Mouse (Mus musculus): ENCODE data around the gene Osbpl10. TPM values are rescaled to one million over a fixed set of nuclear protein-coding genes. Genes with fewer than 3 reads are reported as not detected.
A peak's percentile ranks its signal among the peaks of the same experiment; 100 is the strongest.

Osbpl10 gene
- total RNA-seq, 2 experiments from 2014 or later = 2.5 to 5.1 TPM

DNA sequence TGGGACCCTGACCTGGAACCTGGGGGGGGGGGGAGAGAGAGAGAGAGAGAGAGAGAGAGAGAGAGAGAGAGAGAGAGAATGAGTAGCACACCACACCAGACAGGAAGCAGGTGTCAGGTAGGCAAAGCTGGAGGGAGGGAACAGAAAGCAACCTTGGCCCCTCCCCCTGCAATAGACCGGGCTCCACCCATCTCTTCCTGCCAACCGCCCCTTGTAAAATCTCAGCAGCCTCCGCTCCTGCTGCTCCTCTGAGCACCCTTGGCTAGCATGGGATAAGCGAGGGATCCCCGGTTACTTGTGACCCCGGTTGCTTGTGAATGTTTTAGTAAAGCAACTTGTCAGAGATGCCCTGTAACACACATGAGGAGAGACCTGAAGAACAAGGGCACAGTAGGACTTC is 227.1 kb downstream of the Osbpl10 start:
- intact Hi-C loops (cut with DNase I) = no loop called here
- no peak for DNase-seq

DNA sequence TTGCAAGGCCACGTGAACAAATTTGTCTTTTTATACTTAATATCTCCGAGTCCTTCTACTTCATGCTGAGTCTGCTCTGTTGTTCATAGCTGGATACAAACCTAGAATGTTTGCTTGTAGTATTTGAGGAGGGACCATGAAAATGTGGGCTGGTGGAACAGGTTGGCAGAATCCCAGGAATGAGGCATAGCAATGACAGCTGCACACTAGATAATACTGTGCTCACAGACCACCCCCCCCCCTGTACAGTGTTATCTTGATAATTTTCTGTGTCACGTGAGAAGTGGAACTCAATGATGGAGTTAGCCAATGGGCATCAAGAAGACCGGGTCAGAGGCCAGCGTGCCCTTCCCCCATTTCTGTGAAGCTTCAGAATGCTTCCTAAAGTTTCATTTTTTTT is 227.8 kb downstream of the Osbpl10 start:
- DNase-seq = no peak
- intact Hi-C loops (cut with DNase I) = no loop called here

DNA sequence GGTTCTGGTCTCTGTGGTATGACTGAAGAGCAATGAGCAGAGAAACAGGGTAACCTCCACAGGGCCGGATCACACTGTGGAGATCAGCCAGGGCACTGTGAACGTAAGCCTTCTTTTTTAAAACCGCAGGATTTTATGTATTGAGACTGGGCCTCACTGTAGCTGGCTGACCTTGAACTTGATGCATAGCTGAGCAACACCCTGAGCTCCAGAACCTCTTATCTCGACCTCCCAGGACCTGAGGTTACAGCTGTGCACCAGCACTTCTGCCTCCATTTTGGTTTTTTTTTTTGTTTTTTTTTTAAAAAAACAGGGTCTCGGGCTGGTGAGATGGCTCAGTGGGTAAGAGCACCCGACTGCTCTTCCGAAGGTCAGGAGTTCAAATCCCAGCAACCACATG is 231.4 kb downstream of the Osbpl10 start:
- intact Hi-C loops (cut with DNase I) = no loop called here
- DNase-seq = no peak

DNA sequence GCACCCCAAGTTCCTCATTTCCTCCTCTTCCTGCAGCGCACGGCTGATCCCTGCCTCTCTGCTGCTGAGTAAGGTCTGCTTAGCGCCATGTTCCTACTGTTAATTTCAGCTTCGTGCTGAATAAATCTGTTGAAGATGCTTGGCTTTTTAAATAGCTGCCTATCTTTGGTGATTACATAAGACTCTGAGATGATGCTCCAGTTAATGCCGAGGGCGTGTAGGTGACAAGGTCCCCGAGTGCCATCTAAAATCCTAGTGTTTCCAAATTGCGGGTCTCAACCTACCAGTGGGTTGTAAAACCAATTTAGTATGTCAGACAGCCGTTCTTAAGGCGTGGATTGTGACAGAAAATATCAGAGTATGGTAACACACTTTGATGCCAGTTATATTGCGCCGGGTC is 232.2 kb downstream of the Osbpl10 start:
- DNase-seq = no peak
- intact Hi-C loops (cut with DNase I) = no loop called here

DNA sequence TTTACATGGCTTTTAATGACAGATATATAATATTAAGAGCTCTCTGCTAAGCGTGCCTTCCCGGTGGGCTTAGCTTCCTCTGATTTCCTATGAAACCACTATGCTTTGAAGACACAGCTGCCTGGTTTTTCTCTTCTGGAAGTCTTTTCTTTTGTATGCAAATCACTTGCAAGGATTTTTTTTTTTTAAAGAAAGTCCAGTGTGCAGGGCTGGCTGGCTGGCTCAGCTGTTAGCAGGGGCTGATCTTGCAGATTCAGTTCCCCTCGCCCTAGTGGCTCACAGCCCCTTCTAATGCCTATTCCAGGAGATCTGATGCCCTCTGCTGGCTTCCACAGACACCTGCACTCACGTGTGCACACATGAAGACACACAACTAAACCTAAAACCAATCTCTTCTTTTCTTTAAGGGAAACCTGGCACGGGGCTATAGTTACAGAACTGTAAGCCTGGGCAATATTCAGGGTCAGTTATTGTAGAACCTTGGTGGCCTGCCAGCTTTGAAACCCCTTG is 235.4 kb downstream of the Osbpl10 start:
- no peak for DNase-seq
- intact Hi-C loops (cut with DNase I) = no loop called here

DNA sequence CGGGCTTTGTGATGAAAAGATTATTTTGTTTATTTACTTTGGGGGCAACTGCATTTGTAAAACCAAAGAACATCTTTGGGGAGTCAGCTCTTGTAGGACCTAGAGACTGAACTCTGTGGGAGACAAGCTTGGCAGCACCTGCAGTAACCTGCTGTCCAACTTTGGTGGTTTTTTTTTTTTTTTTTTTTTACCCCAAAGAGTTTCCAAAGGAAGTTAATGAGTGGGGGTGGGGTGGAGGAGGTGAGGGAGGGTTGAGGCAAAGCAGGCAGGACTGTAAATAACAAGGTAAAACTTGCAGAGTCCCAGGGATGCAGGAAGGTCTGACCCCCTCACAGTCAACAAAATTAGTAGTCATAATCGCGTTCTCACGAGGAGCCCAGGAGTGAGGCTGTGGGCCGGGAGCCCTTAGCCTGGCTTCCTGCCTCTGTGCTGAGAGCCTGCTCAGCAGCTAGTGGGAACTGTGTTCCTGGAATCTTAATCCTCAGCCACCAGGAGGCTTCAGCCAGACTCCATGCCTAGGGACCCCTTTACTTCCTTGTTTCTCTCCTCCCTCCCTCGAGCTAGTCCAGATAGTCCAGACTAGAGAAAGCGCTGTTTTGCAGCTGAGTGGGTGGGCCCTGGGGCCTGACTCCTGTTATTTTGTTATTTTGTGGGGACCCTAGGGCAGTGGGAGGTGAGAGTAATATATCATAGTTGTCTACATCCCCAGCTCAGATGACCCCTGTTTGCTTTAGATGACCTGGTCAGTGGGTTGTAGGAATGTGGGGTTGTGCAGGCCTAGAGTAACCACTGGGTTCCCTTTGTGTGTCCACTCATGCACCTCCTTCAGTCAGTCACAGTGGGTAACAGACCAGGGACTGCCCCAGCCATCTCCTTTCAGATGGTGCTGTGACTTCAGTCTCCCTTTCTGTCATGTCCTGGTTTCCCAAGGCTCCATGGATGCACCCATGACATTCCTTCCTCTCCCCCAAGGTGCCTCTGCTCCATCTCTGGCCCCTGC is 236.5 kb downstream of the Osbpl10 start:
- intact Hi-C loops (cut with DNase I) = no loop called here
- DNase-seq = no peak

DNA sequence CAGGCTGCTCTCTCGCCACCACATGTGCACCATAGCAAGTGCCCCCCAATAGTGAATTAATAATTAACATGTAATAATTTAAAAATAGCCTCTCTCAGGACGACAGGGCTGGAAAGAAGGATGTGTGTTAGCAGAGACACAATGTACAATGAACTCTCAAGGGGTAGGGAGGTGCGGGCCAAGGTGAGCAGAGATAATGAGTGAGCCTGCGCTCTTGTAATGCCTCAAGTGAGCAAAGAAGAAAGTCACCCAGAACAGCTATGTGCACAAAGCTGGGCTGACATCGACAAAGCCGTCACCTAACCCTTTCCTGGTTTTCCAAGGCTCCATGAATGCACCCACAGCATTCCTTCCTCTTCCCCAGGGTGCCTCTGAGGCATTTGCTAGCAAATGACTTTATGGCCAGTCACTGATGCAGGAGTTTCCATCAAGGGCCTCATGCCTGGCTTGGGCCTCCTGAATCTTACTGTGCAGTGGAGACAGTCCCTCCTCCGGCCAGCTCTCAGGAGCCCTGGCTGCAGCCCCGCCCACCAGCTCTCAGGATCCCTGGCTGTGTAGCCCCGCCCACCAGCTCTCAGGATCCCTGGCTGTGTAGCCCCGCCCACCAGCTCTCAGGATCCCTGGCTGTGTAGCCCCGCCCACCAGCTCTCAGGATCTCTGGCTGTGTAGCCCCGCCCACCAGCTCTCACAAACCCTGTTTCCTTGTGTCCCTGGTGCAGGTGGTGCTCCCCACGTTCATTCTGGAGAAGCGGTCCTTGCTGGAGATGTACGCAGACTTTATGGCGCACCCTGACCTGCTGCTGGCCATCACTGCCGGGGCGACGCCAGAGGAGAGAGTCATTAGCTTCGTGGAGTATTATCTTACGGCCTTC is 237.7 kb downstream of the Osbpl10 start:
- no peak for DNase-seq
- intact Hi-C loops (cut with DNase I) = no loop called here

DNA sequence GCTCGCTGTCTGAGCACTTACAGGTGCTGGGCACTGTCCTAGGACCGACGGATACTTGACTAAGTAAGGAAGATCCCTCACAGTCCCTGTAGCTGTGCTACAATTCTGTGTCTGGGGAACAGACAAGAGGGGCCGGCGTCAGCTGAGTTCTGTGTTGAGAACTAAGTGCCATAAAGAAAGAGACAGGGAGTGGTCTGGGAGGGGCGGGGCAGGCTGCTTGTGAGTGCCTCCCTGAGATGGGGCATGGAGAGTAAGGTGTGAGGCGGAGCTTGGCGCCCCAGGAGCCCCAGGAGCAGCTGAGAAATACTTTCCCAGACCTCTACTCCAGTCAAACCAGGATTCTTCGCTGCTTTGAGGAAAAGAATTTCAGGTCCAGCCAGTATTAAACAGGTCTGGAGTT is 239.6 kb downstream of the Osbpl10 start:
- intact Hi-C loops (cut with DNase I) = no loop called here
- DNase-seq = no peak

DNA sequence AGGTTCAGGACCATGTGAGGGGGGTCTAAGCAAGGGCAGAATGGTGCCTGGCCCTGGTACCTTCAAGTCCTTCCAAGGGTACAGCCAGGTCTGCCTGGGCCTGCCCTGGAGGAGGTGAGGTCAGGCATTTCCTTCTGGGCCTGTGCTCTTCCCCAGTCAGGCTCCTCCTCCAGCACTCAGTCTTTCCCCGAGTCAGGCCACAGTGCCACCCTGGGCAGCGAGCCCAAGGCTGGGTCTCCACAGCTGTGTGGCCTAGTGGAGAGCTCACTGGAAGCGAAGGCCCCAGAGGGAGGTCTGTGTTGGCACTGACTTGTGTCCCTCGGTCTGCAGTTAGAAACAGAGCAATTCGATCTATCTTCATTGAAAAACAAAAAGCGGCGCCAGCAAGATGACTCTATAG is 242.1 kb downstream of the Osbpl10 start:
- no peak for DNase-seq
- intact Hi-C loops (cut with DNase I) = no loop called here

DNA sequence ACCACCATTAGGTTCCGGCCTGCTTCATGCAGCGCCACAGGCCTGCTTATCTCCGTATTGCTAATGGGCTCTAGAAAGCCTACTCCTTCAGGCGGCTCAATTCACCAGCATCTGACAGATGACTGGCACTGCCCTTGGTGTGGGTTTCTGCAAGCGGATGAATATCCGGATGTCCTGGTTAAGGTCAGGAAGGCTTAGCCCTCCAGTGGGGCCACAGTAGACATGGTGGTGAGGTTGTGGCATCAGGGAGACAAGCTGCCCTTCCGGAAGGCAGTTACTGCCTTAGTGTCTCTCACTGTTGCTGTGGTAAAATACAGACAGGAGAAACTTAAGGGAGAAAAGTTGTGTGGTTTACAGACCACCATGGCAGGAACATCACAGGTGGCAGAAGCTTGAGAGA is 242.9 kb downstream of the Osbpl10 start:
- intact Hi-C loops (cut with DNase I) = no loop called here
- no peak for DNase-seq

DNA sequence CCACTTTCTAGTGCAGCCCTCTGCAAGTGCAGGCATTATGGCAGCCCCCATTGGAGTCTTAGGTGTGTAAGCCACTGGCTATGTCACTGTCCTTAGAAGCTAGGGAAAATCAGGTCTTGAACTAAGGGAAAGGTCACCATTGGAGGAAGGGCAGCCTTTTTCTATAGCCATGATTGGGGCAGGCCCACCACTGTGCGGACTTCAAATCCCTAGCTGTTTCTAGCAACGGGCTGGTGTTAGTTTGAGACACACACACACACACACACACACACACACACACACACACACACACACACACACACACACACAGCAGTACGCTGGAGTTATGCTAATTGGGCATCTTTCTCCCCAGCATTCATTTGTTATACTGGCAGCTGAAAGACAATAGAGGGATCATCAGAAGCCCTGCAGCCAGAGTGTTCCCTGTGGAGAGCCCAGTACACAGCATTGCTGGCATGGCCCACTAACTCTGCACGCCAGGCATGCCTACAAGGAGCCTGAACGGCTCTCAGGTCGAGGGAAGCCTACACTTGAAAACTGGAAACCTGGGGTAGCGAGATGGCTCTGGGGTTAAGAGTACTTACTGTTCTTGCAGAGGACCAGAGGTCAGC is 246.5 kb downstream of the Osbpl10 start:
- DNase-seq = no peak
- intact Hi-C loops (cut with DNase I) = no loop called here

DNA sequence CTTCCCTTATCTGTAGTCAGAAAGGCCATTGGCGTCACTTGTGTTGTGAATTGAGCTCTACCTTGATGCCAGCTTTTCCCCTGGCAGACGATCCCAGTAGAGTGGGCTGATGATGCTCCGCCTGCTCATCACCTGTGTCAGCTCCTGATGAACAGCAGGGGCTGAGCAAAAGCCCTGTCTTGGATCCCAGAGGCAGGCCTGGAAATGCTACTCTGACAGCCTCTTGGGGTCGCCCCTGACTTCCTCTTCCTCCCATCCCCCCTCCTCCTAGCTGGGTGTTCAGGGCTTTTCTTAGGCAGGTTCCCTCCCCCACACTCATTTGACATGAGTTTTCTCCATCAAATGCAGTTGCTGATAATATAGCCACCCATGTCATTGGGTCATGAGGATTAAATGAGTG is 250.8 kb downstream of the Osbpl10 start:
- no peak for DNase-seq

DNA sequence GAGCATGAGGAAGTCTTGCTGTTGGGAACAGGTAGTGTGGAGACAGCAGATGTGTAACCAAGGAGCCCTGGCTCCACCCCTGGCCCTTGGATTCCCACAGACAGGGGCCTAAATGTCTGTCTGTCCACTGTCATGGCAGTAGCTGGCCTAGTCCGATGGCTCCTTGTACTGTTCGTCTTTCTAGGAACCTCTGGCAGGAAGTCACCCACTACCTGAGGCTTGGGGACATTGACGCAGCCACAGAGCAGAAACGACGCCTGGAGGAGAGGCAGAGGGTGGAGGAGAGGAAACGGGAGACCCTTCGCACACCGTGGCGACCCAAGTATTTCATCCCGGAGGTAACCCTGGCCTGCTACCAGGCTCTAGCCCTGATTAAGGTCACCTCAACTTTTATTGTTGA is 251.3 kb downstream of the Osbpl10 start:
- intact Hi-C loops (cut with DNase I) = loop anchor here (5.0 kb wide), 1 partner anchor 32 kb away; no protein-coding TSS in a partner anchor
- no peak for DNase-seq

More for the DNA sequence above, 250.8 kb downstream of the Osbpl10 start:
- intact Hi-C loops (cut with DNase I) = no loop called here

DNA sequence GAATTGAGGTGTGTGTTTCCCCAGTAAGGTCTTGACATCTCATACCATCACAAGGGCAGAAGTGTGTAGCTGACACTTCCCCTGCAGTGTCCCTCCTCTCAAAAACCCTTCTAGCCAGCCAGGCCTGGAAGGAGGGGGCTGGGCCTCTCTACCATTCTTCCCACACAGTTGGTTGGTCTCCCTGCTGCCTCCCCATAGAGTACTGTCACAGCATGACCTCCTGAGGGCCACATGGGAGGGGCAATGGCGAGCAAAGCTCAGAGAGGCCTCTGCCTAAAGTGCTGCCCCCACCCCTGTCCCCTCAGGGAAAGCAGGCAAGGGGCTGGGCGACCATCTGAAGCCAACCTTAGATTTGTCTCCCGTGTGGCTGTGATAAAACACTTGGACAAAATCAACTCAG is 251.8 kb downstream of the Osbpl10 start:
- DNase-seq = no peak
- intact Hi-C loops (cut with DNase I) = loop anchor here (5.0 kb wide), 1 partner anchor 33 kb away; no protein-coding TSS in a partner anchor

DNA sequence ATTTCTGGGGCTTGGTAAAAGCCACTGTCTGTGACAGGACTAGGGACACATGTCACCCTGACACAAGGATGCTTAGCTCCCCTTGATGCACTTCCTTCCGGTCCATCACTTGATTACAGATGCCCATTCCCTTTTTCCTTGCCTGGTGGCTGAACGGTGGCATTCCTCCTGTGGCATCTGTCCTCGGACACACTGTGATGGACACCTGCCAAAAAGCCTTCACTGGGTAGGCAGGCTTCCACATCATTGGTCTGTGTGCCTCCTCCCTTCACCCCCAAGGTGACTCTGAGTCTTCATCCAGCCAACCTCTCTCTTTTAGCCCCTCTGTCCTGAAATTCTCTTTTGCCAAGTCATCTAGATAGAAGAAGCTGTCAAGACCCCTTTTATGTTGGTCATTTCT is 253.1 kb downstream of the Osbpl10 start:
- no peak for DNase-seq
- intact Hi-C loops (cut with DNase I) = loop anchor here (5.0 kb wide), 1 partner anchor 34 kb away; no protein-coding TSS in a partner anchor

DNA sequence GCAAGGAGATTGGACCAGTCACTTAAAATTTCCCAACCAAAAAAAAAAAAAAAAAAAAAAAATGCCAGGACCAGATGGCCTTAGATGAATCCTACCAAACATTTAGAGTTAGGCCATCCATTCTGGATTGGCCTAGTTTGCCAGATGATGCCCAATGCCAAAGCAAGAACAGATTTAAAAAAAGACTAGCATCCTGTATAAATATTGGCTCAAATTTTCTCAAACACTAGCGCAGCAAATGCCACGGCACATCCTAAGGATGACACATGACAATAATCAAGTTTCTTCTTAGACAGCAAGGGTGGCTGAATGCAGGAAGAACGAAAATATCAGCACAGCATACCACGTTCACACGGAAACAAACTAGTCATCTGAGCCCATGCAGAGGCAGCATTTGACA is 255.4 kb downstream of the Osbpl10 start:
- intact Hi-C loops (cut with DNase I) = loop anchor here (5.0 kb wide), 1 partner anchor 36 kb away; no protein-coding TSS in a partner anchor
- no peak for DNase-seq

DNA sequence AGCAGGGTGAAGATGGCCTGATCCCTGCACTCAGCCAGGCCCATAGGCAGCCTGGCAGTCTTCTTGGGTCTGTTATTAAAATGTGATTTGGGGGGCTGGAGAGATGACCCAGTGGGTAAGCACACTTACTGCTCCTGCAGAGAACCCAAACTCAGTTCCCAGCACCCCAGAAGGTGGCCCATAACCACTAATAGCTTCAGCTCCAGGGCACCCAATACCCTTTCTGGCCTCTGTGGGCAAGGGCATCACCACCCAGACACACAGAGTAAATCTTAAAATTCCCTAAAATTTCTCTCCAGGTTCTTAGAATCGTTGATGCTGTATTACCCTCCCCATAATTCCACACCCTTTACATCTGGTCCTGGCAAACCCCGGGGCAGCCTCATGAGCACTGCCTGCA is 256.2 kb downstream of the Osbpl10 start:
- no peak for DNase-seq
- intact Hi-C loops (cut with DNase I) = loop anchor here (5.0 kb wide), 1 partner anchor 37 kb away; no protein-coding TSS in a partner anchor

DNA sequence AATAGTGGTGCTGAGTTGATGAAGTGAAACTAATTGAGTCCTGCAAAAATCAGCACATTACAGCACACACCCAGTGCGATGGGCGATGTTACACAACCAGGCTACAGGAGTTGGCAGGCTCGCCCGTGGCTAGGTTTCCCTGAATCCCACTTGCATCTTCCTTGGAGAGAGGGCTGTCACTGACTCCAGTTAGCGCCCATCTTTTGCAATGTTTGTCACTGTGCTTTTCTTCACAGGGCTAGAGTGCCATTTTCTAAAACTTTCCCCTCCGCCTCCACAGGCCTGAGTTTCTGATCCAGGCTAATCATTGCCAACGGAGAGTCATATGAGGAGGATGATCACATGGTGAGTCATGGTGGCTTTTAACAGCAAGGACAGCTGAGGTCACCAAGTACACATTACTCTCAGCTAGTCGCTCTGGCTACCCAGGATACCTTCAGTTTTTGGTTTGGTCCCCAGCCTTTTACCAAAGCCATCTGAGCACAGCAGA is 258.0 kb downstream of the Osbpl10 start:
- intact Hi-C loops (cut with DNase I) = no loop called here
- DNase-seq = peak; percentile 51 to 57

DNA sequence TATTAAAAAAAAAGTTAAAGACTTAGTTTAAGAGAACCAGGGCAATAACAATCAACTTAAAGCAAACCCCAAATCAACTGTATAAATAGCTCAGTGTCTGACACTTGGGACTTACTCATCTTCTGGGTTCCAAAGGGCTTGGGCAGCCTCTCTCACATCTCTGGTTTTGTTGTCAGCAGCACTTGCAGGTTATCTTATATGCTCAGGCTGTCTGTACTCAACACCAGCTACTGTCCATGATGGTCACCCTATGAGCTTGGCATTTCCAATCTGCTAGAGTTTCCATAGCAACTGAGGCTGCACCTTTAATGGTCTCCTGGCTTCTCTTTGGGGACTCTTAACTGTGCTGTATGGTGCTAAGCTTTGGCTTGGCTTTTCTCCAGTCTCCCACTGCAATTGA is 259.6 kb downstream of the Osbpl10 start:
- intact Hi-C loops (cut with DNase I) = no loop called here
- DNase-seq = no peak

DNA sequence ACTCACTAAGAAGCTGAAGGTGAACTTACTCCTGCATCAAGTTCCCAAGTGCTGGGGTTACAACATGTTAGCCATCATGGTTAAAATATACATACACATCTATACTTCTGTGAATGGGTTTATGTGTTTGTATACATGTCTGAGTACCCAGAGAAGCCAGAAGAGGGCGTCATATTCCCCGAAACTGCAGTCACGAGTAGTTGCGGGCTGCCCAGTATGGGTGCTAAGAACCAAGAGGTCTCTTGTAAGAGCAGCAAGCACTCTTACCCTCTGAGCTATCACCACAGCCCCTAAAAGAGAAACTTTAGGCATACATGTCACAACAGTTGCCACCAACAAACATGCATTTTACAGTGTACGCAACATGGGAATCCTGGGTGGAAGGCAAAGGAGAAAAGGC is 261.5 kb downstream of the Osbpl10 start:
- no peak for DNase-seq
- intact Hi-C loops (cut with DNase I) = no loop called here
